Mouse (Mus musculus) colon, adult 2 months (tissue): ENCODE results near the gene Gm21836. TPM values are rescaled to one million over a fixed set of nuclear protein-coding genes. Genes with fewer than 3 reads are reported as not detected.

ENCODE experiments used
- polyA plus RNA-seq: library from polyadenylated mRNA; depleted of rRNA; stranded (reverse); fragments of >200 nt; gene quantifications from 2 replicates; pipeline ENCODE4 v1.2.3, GENCODE M21; 2012; rRNA removed

The Gm21836 gene
- not detected in 2 replicates for polyA plus RNA-seq

GRCm38 (mm10) chr9:124493693-124494092, at the start of gene Gm21836:
TSS of gene Gm21836 (minus strand) at chr9:124493793.

GRCm38 (mm10) chr9:124476096-124476902, 17.3 kb downstream of the Gm21836 start, which contains the start of gene Ppp2r3d:
TSS of gene Ppp2r3d (minus strand) at chr9:124476898.

Other genes starting within 250 kb of the Gm21836 start
- gene 2010315B03Rik, start 181.1 kb downstream of the Gm21836 start, polyA plus RNA-seq: 2.5 and 2.8 TPM in 2 replicates
- 284 and 375 TPM in 2 replicates for gene Ppp2r3d, start 16.9 kb downstream of the Gm21836 start, polyA plus RNA-seq